Mouse (Mus musculus): ENCODE measurements at regions not wholly inside any gene's neighbourhood (a gene's known extent, or its start where the extent isn't known, plus 50 kb on each side); places are given as distances from the start of the nearest gene placed in this dataset.
"Not testable (repeated sequence)": the region's sequence is repeated elsewhere in the genome, so short reads cannot be mapped to it uniquely, and the experiment has no call there.

DNA sequence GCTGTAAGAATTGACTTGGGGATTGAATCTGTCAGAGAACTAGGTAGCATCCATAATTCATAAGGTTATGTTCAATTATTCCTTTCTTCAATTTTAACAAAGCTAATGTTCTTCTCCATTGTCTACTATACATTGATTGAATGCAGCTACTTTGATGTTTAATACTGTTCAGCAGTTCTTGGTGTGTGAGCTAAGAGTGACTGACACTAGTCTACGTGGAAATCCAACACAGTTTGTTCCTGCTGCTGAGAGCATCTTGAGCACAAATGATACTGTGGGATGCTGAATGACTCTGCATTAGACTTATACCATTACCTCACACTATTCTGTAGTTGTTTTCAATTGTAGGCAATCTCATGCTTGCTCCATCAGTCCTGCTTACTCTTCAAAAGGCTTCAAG, 249.4 kb upstream of the Akr1e1 start:
- no peak for DNase-seq (ENCODE audit: low read depth)

DNA sequence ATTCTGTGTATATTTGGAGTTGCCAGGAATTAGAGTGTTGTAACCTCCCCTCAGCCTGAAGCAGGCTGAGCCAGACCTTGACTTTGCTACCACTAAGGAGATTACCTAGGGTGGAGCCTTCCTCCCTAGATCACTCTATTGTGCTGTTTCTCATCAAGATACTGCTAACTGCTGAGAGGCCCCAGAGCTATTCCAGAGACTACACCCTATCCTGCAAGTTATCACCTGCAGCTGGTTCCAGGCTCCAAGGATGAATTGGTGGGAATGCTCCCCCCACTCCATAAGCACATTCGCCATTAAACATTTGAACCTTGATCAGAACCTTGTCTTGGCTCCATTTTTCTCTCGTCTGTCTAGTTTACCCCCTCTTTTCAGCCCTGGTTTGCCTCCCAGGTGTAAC, 230.5 kb upstream of the Akr1e1 start:
- not testable (repeated sequence) for DNase-seq (ENCODE audit: low read depth)

- no peak for DNase-seq (ENCODE audit: low read depth)
Measured at GRCm38 (mm10) chr13:4826756-4827155, 217.8 kb upstream of the Akr1e1 start.

DNA sequence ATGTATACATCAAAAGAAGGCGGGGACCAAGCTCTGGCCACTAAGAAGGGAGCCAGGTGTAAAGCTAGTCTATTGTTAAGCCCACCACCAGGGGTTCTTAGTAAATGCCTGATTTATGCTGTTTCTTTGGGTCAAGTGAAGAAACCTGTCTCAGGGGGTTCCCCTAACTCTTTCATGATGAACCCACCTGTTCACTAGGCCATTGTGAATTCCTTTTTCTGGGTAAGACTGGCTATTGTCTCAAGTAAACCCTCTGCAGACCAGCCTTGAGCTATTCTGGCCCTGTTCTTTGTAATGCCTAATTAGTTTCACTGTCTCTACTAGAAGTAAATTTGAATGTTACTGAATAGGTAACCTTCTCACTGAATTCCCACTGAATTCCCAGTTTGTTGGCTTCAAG, 216.8 kb upstream of the Akr1e1 start:
- DNase-seq (ENCODE audit: low read depth) = not testable (repeated sequence)

GRCm38 (mm10) chr13:4806876-4807275, 197.9 kb upstream of the Akr1e1 start:
- DNase-seq (ENCODE audit: low read depth) = no peak

DNA sequence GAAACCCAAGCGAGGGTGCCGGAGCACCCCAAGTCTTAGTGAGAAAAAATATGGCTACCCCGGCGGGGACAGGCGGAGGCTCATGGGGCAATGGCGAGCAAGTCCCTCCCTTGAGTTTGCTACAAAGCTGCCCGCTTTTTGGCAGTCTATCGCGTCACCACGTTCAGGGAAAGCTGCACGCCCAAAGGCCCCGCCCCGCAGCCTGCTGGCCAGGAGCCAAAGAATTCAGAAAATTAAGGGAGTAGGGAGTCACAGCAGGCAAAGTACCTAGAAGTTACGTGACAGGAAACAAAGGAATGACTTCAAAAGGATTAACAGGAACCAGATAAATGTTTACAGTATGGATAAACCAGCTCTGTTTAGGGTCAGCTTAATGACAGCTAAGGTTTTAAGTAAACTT, 191.7 kb upstream of the Akr1e1 start:
- no peak for DNase-seq (ENCODE audit: low read depth)

DNA sequence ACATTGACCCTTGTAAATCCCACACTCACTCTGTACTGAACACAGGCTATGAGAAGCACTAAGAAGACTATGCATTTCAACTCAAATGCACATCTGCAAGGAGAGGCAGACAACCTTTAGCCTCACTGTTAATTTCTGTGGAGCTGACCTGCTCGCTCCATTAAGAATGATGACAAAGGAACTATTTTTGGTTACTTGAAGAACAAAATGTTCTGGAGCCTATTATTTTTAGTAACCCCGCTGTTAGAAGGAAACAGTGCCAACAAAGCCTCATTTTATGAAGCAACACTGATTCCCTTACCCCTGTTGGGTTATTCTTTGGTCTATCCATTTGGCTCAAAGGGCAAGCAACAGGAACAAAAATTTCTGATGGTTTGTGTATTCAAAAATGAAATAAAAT, 182.2 kb upstream of the Akr1e1 start:
- DNase-seq (ENCODE audit: low read depth) = no peak

- DNase-seq (ENCODE audit: low read depth) = no peak
Measured at GRCm38 (mm10) chr13:4790414-4790813, 181.4 kb upstream of the Akr1e1 start.

GRCm38 (mm10) chr13:4783290-4783689, 174.3 kb upstream of the Akr1e1 start:
- DNase-seq (ENCODE audit: low read depth) = no peak

GRCm38 (mm10) chr13:4778264-4778823, 169.4 kb upstream of the Akr1e1 start:
- DNase-seq (ENCODE audit: low read depth) = not testable (repeated sequence)

DNA sequence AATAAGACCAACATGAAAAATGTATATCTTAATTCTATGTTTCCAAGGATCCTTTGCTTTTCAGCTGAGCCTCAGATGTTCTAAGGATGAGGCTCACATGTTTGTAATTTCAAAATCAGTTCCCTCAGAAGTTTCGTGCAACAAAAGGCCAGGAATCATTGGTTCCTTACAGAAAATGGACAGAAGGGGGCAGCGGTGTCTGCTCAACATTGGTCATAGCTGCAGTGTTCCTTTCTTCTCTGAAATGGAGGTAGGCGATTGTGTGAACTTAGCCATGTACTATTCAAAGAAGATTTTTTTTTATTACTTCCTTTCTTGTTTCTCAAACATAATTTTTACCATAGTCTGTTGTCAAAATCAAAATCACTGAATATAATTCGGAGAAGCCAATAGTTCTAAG, 167.9 kb upstream of the Akr1e1 start:
- DNase-seq (ENCODE audit: low read depth) = peak; percentile 23

- DNase-seq (ENCODE audit: low read depth) = no peak
Measured at GRCm38 (mm10) chr13:4772324-4772723, 163.3 kb upstream of the Akr1e1 start.

GRCm38 (mm10) chr13:4771120-4772075, 162.4 kb upstream of the Akr1e1 start:
- peak; percentile 57 for DNase-seq (ENCODE audit: low read depth)

- no peak for DNase-seq (ENCODE audit: low read depth)
Measured at GRCm38 (mm10) chr13:4759965-4760364, 151.0 kb upstream of the Akr1e1 start.

DNA sequence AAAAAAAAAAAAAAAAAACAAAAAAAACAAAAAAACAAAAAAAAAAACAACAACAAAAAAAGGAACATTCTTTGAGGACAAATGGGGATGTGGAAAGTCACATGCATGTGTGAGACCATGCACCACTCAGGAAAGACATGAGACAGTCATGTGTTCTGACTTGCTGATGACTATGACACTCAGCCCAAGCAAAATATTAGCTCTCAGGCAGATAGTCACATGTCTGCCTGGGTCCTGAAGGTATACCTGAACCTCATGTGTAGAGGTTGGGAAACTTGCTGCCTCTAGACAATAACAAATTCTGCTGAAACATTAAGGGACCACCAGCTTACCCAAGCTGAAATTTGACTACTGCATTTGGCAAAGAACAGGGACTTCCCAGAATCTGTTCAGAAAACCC, 147.6 kb upstream of the Akr1e1 start:
- DNase-seq (ENCODE audit: low read depth) = no peak

DNA sequence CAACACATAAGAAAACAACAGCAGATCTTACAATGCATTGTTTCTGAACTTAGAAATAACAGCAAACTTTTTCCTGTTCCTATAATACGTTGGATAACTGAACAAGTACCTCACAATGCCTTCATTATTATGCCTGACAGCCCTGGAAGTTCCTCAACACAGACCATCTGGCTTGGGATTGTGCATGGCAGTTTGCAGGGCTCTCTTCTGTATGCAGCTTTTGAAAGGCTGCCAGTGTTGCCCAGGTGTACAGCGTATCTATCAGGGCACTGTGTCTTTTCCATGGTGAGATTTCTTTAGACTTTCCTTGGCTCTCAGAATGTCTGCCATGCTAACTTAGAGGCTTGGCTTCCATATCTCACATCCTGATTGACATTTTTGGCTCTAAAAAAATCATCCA, 134.0 kb upstream of the Akr1e1 start:
- DNase-seq (ENCODE audit: low read depth) = no peak

DNA sequence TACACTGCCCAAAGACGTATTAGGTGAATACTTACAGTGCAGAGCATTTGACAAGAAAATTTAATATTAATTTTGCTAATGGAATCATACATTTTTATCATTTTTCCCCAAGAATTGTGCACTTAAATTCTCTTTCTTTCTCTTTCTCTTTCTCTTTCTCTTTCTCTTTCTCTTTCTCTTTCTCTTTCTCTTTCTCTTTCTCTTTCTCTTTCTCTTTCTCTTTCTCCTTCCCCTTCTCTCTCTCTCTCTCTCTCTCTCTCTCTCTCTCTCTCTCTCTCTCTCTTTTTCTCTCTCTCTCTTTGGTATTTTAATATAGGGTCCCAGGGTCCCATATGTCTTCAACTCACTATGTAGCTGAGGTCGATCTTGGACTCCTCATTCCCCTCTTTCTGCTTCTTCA, 107.3 kb upstream of the Akr1e1 start:
- not testable (repeated sequence) for DNase-seq (ENCODE audit: low read depth)

GRCm38 (mm10) chr13:4714724-4715123, 105.8 kb upstream of the Akr1e1 start:
- DNase-seq (ENCODE audit: low read depth) = no peak

- DNase-seq (ENCODE audit: low read depth) = no peak
Measured at GRCm38 (mm10) chr13:4712698-4713097, 103.7 kb upstream of the Akr1e1 start.

DNA sequence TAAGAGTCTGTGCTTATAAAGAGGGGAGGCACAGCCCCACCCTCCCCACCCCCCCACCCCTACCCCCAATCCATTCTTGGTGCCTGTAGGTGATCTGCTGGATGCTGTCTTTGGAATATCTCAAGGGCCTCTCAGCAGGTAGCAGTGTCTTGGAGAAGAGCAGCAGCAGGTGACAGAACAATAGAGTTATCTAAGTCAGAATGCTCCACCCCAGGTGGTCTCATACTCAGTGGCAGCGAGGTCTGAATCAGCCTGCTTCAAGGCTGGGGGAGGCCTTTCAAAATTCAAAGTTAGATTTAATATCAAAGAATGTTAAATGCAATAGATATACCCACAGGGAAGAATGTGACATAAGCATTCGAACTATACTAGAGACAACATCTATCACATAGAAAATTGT, 90.6 kb upstream of the Akr1e1 start:
- DNase-seq (ENCODE audit: low read depth) = not testable (repeated sequence)

- peak; percentile 58 for DNase-seq (ENCODE audit: low read depth)
Measured at GRCm38 (mm10) chr13:4666375-4667140, 57.6 kb upstream of the Akr1e1 start.

- DNase-seq (ENCODE audit: low read depth) = no peak
Measured at GRCm38 (mm10) chr13:4663390-4663789, 54.4 kb upstream of the Akr1e1 start.
